Mouse (Mus musculus): ENCODE results near the gene Pitx2.

Pitx2 gene

DNA sequence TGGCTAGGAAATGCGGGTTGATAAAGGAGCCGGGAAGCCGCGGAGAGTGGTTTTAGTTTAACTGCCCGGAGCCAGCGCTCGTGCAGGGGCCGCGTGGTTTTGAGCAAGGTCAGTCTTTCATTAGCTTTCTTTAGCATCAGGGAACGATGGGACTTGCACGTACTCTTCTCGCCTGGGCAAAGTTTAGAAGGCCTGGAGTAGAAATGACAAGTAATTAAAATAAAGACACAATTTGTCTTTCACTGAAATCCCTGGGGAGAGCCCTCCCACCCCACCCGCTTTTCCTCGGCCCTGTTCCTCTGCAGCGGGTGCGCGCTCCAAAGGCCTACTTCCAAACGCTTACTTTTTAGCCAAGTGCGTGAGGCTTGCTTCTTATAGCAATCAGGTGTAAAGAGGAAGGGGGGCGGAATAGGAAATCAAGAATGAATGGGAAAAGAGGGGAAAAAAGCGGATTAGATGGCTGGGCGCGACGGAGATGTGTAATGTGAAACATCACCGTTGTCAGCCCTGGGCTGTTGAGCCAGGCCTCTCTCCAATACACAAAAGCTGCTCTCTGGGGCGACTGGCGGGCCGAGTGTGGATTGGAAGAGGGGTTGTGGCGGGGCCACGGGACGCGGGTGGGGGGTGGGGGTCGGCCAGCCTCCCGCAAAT lies 17.4 kb downstream of the Pitx2 start:
- no peak for DNase-seq (ENCODE audit: low read depth, low spot score)

DNA sequence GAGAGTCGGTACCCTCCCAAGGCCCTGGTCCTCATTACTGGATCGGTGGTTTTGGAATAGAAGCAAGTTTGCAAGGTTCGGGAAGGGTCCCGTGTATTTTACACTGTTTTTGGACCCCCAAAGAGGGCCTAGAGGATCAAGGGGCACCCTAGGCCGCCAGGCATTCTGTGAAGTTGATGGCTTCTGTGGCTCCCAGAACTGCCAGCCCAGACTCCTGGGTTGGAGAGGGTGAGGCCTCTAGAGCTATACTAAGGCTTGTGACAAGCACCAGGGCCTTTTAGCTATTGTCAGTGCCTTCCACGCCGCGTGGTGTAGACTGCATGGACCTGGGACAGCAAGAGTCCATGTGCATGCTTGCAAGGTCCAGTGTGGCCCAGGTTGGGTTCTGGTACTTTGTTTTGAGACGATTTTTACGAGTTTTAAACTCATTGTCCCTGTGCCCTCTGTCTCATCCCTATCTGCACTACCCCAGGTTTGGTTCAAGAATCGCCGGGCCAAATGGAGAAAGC lies 18.2 kb downstream of the Pitx2 start:
- DNase-seq (ENCODE audit: low read depth, low spot score), result no peak

DNA sequence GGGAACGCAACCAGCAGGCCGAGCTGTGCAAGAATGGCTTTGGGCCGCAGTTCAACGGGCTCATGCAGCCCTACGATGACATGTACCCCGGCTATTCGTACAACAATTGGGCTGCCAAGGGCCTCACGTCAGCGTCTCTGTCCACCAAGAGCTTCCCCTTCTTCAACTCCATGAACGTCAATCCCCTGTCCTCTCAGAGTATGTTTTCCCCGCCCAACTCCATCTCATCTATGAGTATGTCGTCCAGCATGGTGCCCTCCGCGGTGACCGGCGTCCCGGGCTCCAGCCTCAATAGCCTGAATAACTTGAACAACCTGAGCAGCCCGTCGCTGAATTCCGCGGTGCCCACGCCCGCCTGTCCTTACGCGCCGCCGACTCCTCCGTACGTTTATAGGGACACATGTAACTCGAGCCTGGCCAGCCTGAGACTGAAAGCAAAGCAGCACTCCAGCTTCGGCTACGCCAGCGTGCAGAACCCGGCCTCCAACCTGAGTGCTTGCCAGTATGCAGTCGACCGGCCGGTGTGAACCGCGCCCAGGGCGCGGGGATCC lies 18.8 kb downstream of the Pitx2 start:
- peak; percentile 65 for DNase-seq (ENCODE audit: low read depth, low spot score)

DNA sequence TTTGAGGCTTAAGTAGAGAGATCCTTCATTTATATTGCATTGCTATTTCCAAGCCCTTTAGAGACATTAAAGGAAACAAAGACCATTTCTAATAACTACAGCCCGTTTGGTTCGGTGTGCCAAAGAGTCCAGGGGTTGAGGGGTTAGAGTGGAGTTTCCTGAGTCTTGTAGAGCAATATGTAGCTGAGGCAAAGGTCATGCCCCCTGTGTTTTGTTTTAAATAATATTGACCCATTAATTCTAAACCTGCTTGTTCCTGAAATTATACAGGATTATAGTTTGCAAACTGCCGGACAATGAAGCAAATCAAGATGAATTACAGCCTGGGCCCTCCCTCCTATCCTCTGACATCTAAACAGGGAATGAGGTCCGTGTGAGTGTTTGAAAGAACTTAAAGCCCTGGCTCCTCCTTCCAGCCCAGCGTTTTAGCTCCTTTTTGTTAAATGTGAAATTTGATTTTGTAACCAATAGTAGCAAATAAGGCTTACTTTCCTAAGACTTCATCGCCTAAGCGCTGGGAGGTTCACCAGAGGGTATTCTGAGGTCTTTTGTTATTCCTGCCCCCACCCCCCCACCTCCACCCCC lies 20.5 kb downstream of the Pitx2 start:
- DNase-seq (ENCODE audit: low read depth, low spot score), result no peak

DNA sequence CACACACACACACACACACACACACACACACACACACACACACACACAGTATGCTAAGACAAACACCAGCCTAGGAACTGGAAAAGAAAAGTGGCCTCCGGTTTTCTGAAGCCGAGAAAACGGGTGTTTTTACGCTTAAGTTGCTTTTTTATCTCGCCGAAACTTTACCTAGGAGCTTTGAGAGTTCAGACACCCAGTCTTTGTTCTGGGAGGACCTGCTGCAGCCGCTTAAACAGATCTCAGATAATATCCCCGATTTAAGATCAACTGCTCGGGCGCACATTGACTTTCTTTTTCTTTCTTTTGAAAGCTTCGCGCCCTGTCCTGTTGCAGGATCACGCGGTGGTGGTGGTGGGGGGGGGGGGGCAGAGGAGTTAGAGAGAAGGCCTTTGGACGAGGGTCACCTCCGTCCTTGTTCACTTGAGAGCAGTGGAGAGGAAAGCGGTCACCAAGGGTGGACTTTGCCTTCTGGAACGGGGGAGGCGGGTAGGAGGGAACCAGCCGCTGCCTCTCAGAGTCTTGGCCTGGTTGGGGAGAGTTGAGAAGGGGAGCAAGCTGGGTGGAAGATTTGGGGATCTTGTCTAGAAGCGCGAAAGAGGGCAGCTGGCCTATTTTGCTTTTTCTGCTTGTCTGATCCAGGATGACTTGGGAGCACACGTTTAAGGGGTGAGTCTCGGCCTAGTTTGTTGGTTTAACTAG lies 21.2 kb downstream of the Pitx2 start:
- no peak for DNase-seq (ENCODE audit: low read depth, low spot score)

DNA sequence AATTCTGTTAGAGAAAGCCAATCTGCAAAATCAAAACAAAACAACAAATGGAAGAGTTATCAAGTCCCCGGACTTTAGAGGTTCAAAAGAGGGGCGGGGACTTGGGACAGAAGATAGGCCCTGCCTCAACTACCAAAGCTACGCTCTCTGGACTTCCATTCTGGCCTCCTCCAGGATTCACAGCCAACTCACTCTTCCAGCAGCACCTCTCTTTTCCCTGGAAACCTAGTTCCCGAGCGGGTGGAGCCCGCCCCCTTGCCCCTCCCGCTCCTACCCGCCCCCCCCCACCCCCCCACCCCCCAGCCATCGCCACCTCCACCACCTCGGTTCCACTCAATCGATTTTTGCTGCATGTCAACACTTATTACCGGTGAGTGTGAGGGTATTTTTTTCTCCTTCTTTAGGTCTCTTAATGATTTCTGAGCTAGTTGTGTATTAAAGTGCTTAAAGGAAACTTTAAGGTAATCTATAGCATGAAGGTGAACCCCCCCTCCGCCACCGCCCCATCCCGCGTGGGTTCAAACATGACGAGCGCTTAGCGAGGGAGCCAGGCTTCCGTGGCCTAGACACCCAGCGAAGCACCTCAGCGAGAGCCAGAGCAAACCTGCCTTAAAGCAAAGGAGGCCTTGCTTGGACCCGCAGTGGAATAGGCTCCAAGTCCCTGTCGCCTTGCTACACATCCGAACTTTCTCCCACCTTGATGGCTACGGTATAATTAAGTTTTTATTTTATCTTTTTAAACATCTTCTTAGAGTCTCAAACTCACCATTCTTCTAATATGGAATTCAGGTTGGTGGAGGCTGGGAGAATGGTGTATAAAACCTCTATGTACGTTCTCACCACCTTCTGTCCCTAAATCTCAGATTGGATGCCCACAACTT lies 21.9 kb downstream of the Pitx2 start:
- no peak for DNase-seq (ENCODE audit: low read depth, low spot score)

DNA sequence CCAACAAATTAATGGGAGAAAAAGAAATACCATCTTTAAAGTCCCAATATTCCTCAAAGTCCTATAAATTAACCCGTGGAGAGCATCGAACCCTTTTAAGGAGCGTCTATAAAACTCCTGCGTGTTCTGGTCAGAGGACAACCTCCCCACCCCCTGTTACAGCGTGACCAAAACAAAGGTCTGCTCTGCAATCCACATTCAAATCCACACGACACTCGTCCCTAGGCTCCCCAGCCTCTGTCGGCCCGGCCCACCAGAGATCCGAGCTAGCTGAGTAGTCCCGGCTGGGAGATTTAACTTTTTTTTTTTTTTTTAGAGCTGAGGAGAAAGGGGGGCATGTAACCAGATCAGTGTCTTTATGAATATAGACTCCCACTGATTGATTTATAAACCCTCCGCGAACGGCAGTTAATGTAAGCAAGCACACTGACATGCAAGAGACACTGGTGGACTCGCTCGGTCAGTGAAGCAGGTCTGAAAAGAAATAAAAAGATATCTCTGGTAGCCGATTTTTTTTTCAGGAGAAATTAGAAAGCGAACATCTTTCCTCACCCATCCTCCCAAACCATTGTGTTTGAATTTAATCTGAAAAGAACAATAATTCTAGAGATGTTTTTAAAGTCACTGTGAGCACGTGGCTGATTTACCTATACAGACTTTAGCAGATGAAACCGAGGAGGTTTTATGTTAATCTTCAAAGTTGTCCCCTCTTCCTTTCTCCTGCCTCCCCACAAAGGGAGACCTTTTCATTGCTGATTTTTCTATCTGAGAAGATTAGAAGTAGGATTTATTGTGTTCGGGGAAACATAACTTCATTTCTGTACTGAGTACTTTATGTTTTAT lies 23.0 kb downstream of the Pitx2 start:
- no peak for DNase-seq (ENCODE audit: low read depth, low spot score)

DNA sequence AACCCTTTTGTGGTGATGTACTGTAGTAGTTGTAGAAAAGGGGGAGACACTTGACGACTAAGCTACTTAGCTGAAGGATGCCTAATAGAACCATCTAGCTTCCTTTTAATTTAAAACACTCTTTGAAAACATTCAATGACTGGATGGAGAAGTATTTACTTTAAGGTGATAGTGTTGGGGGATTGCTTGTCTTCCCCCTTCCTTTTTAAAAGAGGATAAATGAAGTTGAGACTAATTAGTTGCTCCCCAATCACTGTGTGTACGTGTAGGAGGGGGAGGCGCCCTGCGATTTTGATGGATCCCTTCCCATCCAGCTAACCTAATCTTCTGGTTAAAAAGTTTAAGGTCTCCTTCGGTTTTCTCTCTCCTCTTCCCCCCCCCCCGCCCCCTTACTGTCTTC lies 23.7 kb downstream of the Pitx2 start:
- DNase-seq (ENCODE audit: low read depth, low spot score), result no peak

DNA sequence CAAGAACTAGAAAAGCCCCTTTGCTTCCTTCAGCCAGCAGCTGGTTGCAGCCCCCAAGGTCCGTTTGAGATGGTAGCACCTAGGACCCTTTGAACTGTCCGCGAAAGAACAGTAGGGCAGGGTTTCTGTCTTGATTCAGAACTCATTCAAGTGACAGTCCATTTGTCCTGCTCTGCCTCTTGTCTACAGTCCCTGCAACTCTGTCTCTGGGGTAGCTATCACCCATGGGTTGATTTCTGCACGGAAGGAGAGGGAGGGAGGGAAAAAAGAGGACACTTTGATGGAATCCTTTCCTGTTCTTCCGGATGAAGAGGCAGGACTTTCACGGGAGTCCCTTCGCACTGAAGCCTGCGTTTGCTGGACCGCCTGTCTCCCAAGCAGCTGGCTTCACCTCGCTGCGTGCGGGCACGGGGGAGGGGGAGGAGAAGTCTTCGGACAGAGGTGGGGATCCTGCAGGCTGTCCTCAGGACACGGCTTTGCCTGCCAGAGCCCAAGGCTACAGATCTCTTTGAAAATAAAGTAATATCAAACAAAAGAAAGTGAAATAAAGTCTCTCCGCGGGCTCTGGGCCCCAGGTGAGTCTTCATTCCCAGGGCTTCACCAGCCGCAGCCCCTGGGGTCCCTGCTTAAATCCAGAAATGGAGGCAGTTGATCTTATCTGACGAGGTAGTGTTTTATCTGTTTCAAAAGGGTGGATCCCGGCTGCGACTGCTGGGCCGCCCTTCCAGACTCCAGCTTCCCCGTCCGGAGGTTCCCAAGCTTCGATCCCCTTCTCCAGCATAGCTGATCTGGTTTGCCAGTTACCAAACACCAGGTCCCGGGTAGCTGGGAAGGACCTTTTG lies 24.5 kb downstream of the Pitx2 start:
- DNase-seq (ENCODE audit: low read depth, low spot score), result no peak

DNA sequence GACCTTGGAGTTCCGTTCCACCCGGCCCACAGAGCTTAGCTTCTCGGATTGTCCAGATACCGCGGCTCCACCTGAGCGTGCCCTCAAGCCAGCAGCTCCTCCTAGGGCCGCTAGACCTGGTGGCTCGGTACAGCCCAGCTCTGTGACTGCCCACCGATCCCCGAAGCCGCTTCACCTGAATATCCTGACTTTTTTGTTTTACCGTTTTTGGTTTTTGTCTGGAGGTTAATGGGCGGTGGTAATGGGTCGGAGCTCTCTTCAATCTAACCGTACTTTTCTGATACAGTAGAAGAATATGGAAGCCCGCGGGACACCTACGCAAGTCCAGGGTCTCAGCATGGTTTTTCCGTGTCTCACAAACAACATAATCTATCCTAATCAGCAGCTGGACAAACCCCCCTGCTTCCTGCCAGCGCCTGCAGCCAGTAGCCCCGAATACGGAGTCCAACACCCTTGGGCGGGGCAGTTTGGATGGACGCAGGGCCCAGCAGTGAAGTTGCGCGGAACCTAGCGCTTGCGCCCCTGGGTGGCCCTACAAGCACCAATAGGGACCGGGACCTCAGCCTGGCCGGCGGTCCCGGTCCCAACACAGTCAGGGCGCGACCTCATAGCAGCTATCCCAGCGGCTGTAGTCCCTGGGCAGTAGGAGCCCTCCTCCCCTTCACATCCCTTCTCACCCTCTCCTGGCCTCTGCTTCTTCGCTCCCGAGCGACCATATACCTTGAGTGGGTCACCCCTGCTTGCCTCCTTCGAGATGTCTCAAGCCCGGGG lies 25.3 kb downstream of the Pitx2 start:
- DNase-seq (ENCODE audit: low read depth, low spot score), result no peak

DNA sequence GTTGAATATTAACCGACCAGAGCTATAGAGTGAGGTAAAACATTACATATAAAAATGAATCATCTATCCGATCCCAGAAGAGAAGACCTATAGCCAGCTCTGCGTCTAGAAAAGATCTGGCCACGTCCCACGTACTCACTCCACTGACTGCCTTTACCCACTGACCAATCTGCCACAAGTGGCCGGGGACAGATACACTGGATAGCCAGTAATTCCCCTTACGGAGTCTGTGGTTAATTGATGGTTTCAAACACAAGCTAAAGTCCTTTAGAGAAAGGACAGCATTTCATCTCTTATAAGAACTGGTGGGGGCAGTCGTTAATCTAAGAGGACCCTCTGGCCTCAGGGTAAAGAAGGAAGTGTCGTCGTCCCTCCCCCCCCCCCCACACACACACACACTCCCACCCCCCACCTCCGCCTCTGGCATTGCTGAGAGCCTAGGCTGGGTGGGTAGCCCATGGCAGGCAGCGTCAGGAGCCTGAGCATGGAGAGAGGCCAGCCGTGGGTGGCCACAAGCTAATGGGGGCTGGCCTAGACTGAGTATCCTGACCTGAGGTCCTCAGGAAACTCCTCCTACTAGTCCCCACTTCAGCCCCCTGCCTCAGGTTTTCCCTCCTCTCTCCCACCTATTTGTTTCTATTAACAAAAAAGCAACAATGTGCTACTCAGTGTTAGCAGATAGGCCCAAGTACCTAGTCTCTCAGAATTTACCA lies 26.1 kb downstream of the Pitx2 start:
- DNase-seq (ENCODE audit: low read depth, low spot score), result no peak

DNA sequence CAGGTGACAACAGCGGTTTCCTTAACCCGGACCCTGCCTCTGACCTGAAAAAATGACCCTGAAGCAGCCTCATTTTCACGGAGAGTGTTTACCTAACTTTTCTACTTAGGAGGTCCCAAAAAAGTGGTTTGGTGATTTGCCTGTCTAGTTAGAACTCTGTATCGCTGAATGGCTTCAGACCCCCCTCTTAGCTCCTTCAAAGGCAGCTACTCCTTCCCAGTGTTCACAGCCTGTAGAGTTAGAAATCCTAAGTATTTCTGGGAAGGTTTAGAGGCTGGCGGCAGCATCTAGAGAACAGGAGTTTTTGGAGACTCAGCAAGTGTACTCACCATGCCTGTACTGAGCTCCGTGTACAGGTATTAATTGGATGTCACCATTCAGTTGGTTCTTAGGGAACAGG lies 27.0 kb downstream of the Pitx2 start:
- no peak for DNase-seq (ENCODE audit: low read depth, low spot score)

DNA sequence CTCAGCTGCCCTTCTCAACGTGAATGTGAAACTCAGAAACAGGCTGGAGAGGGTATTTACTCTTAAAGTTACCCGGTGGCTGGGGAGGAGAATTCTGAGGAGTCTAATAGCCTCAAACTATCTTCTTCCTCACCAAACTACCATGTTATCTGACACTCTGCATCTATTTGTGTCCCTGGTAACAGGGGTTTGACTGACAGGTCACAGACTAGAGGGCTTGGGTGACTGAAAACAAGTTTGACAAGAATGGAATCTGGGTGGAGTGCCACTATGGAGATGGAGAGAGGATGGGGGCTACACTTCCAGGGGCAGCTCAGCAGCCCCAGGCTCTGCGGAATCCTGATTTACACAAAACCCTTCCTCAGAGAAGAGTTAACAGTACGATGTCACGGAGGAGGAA lies 27.7 kb downstream of the Pitx2 start:
- DNase-seq (ENCODE audit: low read depth, low spot score), result no peak

DNA sequence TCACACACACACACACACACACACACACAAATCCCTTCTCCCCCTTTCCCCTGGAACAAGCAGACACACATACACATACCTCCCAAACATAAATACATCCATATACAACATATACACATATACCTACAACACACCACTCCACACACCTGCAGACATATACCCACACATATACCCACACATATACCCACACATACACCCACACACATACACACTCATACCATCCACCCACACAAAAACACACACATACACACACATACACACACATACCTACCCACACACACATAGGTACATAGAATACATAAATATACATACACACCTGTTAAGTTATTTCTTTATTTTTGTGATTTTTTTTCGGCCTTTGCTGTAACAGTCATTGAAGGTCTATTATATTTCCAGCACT lies 38.3 kb downstream of the Pitx2 start:
- DNase-seq (ENCODE audit: low read depth, low spot score), result no peak

DNA sequence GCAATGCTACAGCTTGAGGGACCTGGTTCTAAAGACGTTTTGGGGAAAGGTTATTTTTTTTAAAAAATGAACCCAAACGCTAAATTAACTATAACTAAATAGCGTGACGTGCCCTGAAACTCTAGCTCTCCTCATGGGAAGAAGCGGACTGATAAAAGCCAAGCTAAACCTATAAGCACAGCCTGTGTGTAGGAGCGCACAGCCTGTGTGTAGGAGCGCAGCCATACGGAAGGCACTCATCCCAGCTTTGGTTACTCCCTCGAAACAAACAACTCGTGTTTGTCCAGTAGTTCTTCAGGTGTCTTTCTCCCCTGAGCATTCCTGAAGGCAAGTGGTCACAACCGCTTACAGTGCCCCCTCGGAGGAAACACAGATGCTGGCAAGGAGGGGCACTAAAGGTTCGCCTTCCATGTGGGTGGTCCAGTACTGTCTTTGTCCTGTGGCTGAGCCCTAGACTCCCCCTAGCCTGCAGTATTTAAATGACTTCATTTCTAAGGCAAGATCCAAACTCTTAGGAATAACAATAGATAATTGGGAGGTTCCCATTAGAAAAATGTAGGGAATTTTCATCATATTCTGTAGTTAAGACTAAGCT lies 39.1 kb downstream of the Pitx2 start:
- DNase-seq (ENCODE audit: low read depth, low spot score), result no peak

DNA sequence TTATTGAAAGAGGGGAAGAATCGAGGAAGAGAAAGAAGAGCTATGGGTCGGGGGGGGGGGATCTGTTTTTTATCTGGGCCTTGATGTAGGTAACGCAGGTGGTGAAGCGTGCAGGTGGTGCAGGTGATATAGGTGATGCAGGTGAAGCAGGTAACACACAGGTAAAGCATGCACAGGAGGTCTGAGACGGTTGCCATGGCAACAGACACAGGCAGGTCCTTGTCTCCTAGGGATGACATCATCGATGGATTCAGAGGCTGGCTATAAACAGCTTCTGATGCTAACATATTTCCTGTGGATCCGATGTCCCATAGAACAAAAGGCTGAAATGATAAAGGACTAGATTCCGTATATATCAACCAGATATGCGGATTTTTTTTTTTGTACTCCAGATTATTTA lies 51.3 kb downstream of the Pitx2 start:
- no peak for DNase-seq (ENCODE audit: low read depth, low spot score)

DNA sequence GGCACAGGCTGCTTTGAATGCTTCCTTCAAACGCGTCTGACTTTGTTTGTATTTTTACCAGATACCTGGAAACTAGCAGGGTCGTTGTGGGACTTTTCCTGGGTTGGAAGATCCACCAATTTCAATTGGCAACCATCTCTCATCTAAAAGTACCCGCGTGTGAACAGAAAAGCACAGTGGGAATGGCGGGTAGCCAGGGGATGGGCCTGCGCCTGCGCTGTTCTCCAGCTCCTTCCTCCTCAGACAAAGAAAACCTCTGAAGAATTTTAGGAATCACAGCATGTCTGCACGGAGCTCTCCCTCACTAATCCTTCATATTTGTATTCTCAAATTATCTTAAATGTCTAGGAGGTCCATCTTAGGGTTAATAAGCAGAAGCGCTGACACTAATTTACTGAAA lies 54.6 kb downstream of the Pitx2 start:
- DNase-seq (ENCODE audit: low read depth, low spot score), result no peak

DNA sequence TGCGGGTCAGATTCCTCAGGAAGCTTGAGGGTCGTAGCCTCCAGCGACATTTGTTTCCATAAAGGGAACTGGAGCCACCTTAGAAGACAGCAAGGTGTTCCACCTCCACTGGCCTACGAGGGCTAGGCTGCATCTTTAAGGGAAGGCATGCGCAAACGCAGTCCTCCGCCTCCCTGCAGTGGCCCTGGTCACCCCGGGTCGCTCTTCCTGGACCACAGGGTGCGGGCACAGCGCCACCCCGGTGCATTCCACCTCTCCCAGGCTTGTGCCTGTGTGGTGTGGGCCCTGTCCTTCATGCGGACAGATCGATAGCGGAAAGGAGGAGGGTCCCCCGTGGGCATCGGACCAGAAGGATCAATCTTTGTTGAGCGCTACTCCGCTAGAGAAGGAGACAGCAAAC lies 56.6 kb downstream of the Pitx2 start:
- DNase-seq (ENCODE audit: low read depth, low spot score), result no peak

All from skeletal muscle tissue, adult 2 months (tissue).